Mouse (Mus musculus) layer of hippocampus, adult 9-10 months (tissue): ENCODE results near the gene Cilp2.
A peak's percentile ranks its signal among the peaks of the same experiment; 100 is the strongest.

Source experiments
- DNase-seq: peaks from one replicate; pipeline ENCODE4 v3.0.0; 2022; ENCODE audit warnings: low spot score

Cilp2 gene

GRCm38 (mm10) chr8:69901484-69902162 is 14.1 kb upstream of the Cilp2 start:
- peak; percentile 95 for DNase-seq

- DNase-seq: no peak
Observed at GRCm38 (mm10) chr8:69900895-69901451, 13.5 kb upstream of the Cilp2 start.

- DNase-seq: no peak
Observed at GRCm38 (mm10) chr8:69899876-69900275, 12.4 kb upstream of the Cilp2 start.

GRCm38 (mm10) chr8:69897857-69898256 is 10.4 kb upstream of the Cilp2 start:
- DNase-seq: no peak

- no peak for DNase-seq
Observed at GRCm38 (mm10) chr8:69895772-69896451, 8.4 kb upstream of the Cilp2 start.

GRCm38 (mm10) chr8:69894836-69895332 is 7.4 kb upstream of the Cilp2 start:
- no peak for DNase-seq

DNA sequence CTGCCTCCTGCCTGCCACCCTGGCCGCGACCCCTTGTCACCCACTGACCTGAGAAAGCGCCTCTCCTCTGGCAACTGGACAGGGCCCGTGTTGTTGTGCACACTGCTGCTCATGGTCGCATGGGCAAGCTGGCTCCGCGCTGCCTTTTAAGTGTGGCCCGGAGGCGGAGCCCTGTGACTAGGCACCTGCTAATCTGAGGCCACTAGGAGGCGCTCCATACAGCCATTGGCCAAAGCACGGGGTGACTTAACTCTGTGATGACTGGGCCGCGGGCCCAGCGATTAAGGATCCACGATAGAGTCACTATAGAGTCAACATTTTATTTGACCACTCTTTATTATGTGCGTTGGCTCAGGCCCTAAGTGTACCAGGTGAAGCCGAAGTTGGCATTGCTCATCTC is 6.4 kb upstream of the Cilp2 start:
- DNase-seq: no peak

GRCm38 (mm10) chr8:69890813-69891241 is 3.3 kb upstream of the Cilp2 start:
- DNase-seq: no peak

- DNase-seq: no peak
Observed at GRCm38 (mm10) chr8:69888902-69889301, 1.4 kb upstream of the Cilp2 start.

DNA sequence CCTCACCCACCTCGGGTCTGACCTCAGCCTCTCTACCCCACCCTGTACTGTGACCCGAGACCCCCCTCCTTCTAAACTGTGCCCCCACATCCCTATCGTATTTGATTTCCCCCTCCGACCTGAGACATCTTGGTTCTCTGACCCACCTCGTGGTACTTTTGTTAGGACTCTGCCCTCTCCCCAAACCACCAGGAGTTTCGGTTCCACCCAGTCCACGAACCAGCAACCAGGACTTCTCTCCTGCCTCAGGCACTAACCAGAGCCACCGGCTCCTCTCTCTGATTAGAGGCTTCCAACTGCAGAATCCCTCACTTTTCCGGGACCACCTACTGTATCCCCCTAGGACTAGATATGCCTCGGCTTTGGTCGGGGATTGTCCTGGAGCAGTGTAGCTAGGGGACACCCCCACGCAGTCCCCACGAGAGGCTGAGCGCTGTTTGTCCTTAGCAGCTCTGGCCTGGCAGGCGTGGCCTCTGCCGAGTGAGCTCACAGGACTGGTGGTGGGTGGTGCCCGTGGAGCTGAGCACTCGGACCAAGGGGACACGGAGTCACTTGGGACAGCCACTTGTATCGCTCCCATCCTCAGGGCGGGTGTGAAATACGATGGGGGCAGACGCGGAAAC is 868 bp upstream of the Cilp2 start:
- no peak for DNase-seq

DNA sequence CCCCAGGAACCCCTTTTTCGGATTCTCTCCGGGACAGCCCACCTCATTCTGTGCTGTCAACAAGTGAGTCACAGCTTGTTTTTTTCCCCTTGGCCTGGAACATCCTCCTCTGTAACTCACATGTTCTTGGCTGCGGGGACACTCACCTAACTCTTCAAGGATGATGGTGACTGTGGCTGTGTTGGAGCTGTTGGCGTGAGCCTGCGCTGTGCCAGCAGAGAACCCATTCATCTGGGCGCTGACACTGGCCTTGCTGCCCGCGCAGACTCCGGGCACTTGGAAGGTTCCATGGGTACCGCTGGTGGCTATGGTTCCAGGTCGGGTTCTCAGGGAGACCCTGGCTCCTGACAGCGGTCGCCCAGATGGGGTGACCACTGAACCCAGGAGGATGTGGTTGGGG is 3.3 kb downstream of the Cilp2 start:
- no peak for DNase-seq

DNA sequence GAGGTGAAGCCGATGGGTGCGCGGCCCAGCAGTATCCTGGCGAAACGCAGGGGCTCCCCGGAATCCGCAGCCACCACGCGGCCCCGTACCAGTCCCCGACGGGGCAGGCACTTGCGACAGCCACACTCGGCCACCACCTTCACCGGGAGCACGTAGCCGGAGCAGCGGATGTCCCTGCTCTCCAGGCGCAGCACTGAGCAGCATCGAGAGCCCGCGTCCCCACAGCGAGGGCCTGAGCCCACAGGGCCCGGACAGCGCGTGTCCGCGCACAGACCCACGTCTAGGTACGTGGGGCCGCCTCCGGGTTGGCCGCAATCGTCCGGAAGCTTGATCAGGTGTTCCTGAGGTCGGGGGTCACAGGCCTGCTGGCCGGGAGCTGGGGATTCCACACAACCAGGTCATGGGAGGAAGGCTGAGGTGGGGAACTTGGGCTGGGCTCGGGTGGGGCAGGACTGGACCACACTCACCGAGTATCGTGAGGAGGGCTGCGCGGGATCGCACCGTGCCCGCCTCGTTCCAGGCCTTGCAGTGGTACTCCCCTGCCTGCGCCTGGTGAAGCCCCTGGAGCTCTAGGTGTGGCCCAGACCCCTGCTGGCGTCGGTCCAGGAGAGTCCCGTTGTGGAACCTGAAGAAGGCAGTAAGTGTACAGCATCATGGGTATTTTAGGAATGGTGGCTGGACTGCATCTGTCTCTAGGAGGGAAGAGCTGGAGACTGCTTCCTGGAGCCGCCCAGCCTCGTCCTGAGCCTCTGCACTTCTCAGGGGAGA is 4.5 kb downstream of the Cilp2 start:
- DNase-seq: no peak

GRCm38 (mm10) chr8:69882021-69882756 is 5.3 kb downstream of the Cilp2 start:
- DNase-seq: no peak

- no peak for DNase-seq
Observed at GRCm38 (mm10) chr8:69881261-69881865, 6.1 kb downstream of the Cilp2 start.

DNA sequence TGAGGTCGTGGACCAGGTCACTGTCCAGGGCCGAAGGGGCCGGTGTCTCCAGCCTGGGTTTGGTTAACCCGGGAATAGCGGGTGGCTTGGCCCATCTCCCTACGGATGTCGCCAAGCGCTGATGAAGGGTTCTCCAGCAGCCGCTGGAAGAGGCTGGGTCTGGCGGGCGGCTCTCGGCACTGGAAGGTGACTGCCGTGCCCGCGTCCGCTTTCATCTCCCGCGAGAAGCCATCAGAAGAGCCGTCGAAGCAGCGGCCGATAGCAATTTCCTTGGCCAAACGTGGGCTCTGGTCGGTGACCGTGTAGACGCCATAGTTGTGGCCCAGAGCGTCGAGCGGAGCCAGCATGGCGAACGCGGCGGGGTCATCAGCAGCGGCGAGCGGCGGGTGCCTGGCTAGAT is 6.6 kb downstream of the Cilp2 start:
- DNase-seq: no peak

- no peak for DNase-seq
Observed at GRCm38 (mm10) chr8:69879678-69880077, 7.8 kb downstream of the Cilp2 start.

- no peak for DNase-seq
Observed at GRCm38 (mm10) chr8:69877992-69878391, 9.5 kb downstream of the Cilp2 start.

GRCm38 (mm10) chr8:69877396-69877795 is 10.1 kb downstream of the Cilp2 start:
- no peak for DNase-seq

DNA sequence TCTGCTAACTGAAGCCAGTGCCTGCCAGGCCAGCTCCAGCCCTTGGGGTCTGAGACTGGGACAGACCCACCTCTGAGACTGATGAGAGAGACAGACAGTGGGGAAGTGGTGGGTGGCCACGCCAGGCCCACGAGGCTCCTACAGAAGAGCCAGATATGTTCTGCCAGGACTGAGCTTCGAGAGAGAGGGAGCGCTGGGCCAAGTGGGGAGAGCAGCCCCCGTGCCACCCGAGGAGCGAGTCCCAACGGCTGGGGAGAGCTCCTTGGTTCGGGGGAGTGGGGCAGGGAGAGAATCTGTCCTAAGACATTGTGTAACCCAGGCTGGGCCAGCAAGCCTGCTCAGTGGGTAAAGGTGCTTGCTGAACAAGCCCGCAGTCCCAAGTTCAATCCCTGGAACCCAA is 10.5 kb downstream of the Cilp2 start:
- no peak for DNase-seq

GRCm38 (mm10) chr8:69876097-69876496 is 11.4 kb downstream of the Cilp2 start:
- DNase-seq: no peak

- no peak for DNase-seq
Observed at GRCm38 (mm10) chr8:69874654-69875053, 12.8 kb downstream of the Cilp2 start.
